Mouse (Mus musculus): ENCODE measurements around the gene Drd4.
"Not testable (repeated sequence)": the region's sequence is repeated elsewhere in the genome, so short reads cannot be mapped to it uniquely, and the experiment has no call there.

Gene Drd4

GRCm38 (mm10) chr7:141291921-141292582, at the start of gene Drd4:
Drd4 (plus strand) TSS chr7:141292006.
- no peak for DNase-seq (ENCODE audit: low spot score)

- DNase-seq (ENCODE audit: low spot score): not testable (repeated sequence)
Measured at GRCm38 (mm10) chr7:141250486-141250885, 41.3 kb upstream of the Drd4 start.

- no peak for DNase-seq (ENCODE audit: low spot score)
Measured at GRCm38 (mm10) chr7:141256159-141256558, 35.6 kb upstream of the Drd4 start.

GRCm38 (mm10) chr7:141261480-141261879, 30.3 kb upstream of the Drd4 start:
- DNase-seq (ENCODE audit: low spot score): no peak

- DNase-seq (ENCODE audit: low spot score): no peak
Measured at GRCm38 (mm10) chr7:141263640-141264039, 28.2 kb upstream of the Drd4 start.

GRCm38 (mm10) chr7:141264041-141264700, 27.6 kb upstream of the Drd4 start:
- no peak for DNase-seq (ENCODE audit: low spot score)

- DNase-seq (ENCODE audit: low spot score): peak; percentile 24
Measured at GRCm38 (mm10) chr7:141264761-141265410, 26.9 kb upstream of the Drd4 start.

GRCm38 (mm10) chr7:141265411-141265738, 26.4 kb upstream of the Drd4 start:
- peak; percentile 22 for DNase-seq (ENCODE audit: low spot score)

- peak; percentile 77 for DNase-seq (ENCODE audit: low spot score)
Measured at GRCm38 (mm10) chr7:141265739-141266561, 25.9 kb upstream of the Drd4 start, which contains the start of gene Irf7. Irf7 (minus strand) TSS chr7:141266481.

- no peak for DNase-seq (ENCODE audit: low spot score)
Measured at GRCm38 (mm10) chr7:141268466-141269272, 23.1 kb upstream of the Drd4 start.

GRCm38 (mm10) chr7:141269273-141269545, 22.6 kb upstream of the Drd4 start:
- no peak for DNase-seq (ENCODE audit: low spot score)

- DNase-seq (ENCODE audit: low spot score): no peak
Measured at GRCm38 (mm10) chr7:141270631-141271030, 21.2 kb upstream of the Drd4 start.

GRCm38 (mm10) chr7:141275356-141275755, 16.4 kb upstream of the Drd4 start:
- no peak for DNase-seq (ENCODE audit: low spot score)

- DNase-seq (ENCODE audit: low spot score): no peak
Measured at GRCm38 (mm10) chr7:141276546-141276945, 15.3 kb upstream of the Drd4 start, which contains the start of gene Cdhr5. Cdhr5 (minus strand) TSS chr7:141276786.

- DNase-seq (ENCODE audit: low spot score): no peak
Measured at GRCm38 (mm10) chr7:141277701-141278678, 13.8 kb upstream of the Drd4 start.

GRCm38 (mm10) chr7:141278766-141279590, 12.8 kb upstream of the Drd4 start, which contains the start of gene Sct:
Sct (minus strand) TSS chr7:141279133.
- DNase-seq (ENCODE audit: low spot score): no peak

GRCm38 (mm10) chr7:141281442-141281841, 10.4 kb upstream of the Drd4 start:
- DNase-seq (ENCODE audit: low spot score): no peak

- no peak for DNase-seq (ENCODE audit: low spot score)
Measured at GRCm38 (mm10) chr7:141282756-141283155, 9.1 kb upstream of the Drd4 start.

- DNase-seq (ENCODE audit: low spot score): no peak
Measured at GRCm38 (mm10) chr7:141288042-141288441, 3.8 kb upstream of the Drd4 start.

Data from c-Kit-positive CD71-positive TER-119-positive erythroid progenitor cells, embryonic 14.5 days (primary cell).